Mouse (Mus musculus): ENCODE measurements around the gene Arhgap22.

Arhgap22 gene

GRCm38 (mm10) chr14:33213823-33214766 is at the start of gene Arhgap22:
Arhgap22 (plus strand) TSS chr14:33214026.
- peak; percentile 87 for DNase-seq

- no peak for DNase-seq
Measured at GRCm38 (mm10) chr14:33168750-33169149, 45.1 kb upstream of the Arhgap22 start.

- no peak for DNase-seq
Measured at GRCm38 (mm10) chr14:33171942-33172341, 41.9 kb upstream of the Arhgap22 start.

- DNase-seq, result no peak
Measured at GRCm38 (mm10) chr14:33175059-33175821, 38.6 kb upstream of the Arhgap22 start.

- no peak for DNase-seq
Measured at GRCm38 (mm10) chr14:33180102-33180501, 33.7 kb upstream of the Arhgap22 start.

- peak; percentile 15 for DNase-seq
Measured at GRCm38 (mm10) chr14:33185068-33185800, 28.6 kb upstream of the Arhgap22 start, which contains the start of gene Wdfy4. Wdfy4 (minus strand) TSS chr14:33185508.

- no peak for DNase-seq
Measured at GRCm38 (mm10) chr14:33187201-33187600, 26.6 kb upstream of the Arhgap22 start.

GRCm38 (mm10) chr14:33189230-33189629 is 24.6 kb upstream of the Arhgap22 start:
- DNase-seq, result no peak

- no peak for DNase-seq
Measured at GRCm38 (mm10) chr14:33189849-33190423, 23.9 kb upstream of the Arhgap22 start.

- DNase-seq, result no peak
Measured at GRCm38 (mm10) chr14:33190646-33191045, 23.2 kb upstream of the Arhgap22 start.

- DNase-seq, result no peak
Measured at GRCm38 (mm10) chr14:33193762-33194161, 20.1 kb upstream of the Arhgap22 start.

GRCm38 (mm10) chr14:33194241-33194640 is 19.6 kb upstream of the Arhgap22 start:
- DNase-seq, result no peak

GRCm38 (mm10) chr14:33202161-33202560 is 11.7 kb upstream of the Arhgap22 start:
- DNase-seq, result no peak

GRCm38 (mm10) chr14:33202885-33203284 is 10.9 kb upstream of the Arhgap22 start:
- no peak for DNase-seq

- DNase-seq, result no peak
Measured at GRCm38 (mm10) chr14:33203777-33204176, 10.0 kb upstream of the Arhgap22 start.

- DNase-seq, result no peak
Measured at GRCm38 (mm10) chr14:33205280-33205965, 8.4 kb upstream of the Arhgap22 start.

- DNase-seq, result peak; percentile 26
Measured at GRCm38 (mm10) chr14:33207011-33207410, 6.8 kb upstream of the Arhgap22 start.

- no peak for DNase-seq
Measured at GRCm38 (mm10) chr14:33208331-33208730, 5.5 kb upstream of the Arhgap22 start.

- no peak for DNase-seq
Measured at GRCm38 (mm10) chr14:33210806-33211205, 3.0 kb upstream of the Arhgap22 start.

- no peak for DNase-seq
Measured at GRCm38 (mm10) chr14:33212271-33212957, 1.4 kb upstream of the Arhgap22 start.

- no peak for DNase-seq
Measured at GRCm38 (mm10) chr14:33212958-33213309, 892 bp upstream of the Arhgap22 start.

GRCm38 (mm10) chr14:33214767-33215128 is 922 bp downstream of the Arhgap22 start:
- DNase-seq, result no peak
